Mouse (Mus musculus): Measurements from ENCODE around the gene Tmem92.
A peak's percentile ranks its signal among the peaks of the same experiment; 100 is the strongest.

DNA sequence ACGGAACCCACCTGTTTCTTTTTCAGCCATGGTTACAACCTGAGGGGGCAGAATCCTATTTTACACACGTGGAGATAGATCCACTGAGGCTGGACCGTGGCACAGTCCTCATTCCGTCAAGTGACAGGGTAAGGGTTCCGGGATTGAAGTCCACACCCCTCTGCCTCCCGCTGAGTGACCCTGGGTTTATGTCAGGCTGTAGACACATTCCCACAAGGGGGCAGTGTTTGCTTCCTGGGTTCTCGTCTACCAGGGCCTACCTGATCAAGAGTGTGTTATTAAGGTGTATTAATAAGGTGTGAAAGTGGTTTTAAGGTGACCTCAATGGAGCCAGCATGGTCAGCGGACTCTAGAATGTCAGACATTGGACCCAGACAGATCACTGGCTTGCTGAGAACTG, 49.7 kb downstream of the Tmem92 start:
- TF ChIP-seq TAL1 (conservative IDR thresholded peaks at IDR 0.05; ENCODE audit: low read depth, low read length) (no peak), POLR2AphosphoS5 (IDR thresholded peaks at IDR 0.05; ENCODE audit: insufficient replicate concordance, low read depth, low read length) (no peak), GATA1 (IDR thresholded peaks at IDR 0.05; ENCODE audit: borderline replicate concordance, low read length) (no peak), CTCF (IDR thresholded peaks at IDR 0.05; ENCODE audit: low read depth, low read length) (0 out of 2 replicates have a peak, but pooled peaks have one; percentile 15)
